Mouse (Mus musculus) liver, adult 2 months (tissue): ENCODE measurements around the gene Gm26661. TPM values are rescaled to one million over a fixed set of nuclear protein-coding genes. Genes with fewer than 3 reads are reported as not detected.
A peak's percentile ranks its signal among the peaks of the same experiment; 100 is the strongest.

Source experiments
- DNase-seq: peaks from one replicate; pipeline ENCODE4 v3.0.0-alpha.2; 2011; ENCODE audit warnings: low read depth, low spot score; ENCODE audit errors: extremely low read depth
- H3K27ac ChIP-seq: fragments of 200-500 bp; replicated peaks from 2 replicates; pipeline ENCODE4 v1.5.1; 2012; ENCODE audit warnings: low read depth, mild to moderate bottlenecking, control low read depth, inconsistent platforms, low read length; ENCODE audit not compliant: insufficient read depth
- H3K27me3 ChIP-seq: fragments of 200-500 bp; 2 replicates; pipeline ENCODE4 v1.6.1; 2012; ENCODE audit warnings: mild to moderate bottlenecking, moderate library complexity, low read length, inconsistent platforms; ENCODE audit not compliant: control insufficient read depth, insufficient read depth
- H3K36me3 ChIP-seq: fragments of 200-500 bp; 2 replicates; pipeline ENCODE4 v1.6.1; 2012; ENCODE audit warnings: low read length, inconsistent platforms; ENCODE audit not compliant: control insufficient read depth, insufficient read depth
- H3K4me1 ChIP-seq: fragments of 200-500 bp; 2 replicates; pipeline ENCODE4 v1.6.1; 2011; ENCODE audit warnings: low read length; ENCODE audit not compliant: control insufficient read depth, insufficient read depth
- H3K4me3 ChIP-seq: fragments of 200-500 bp; 2 replicates; pipeline ENCODE4 v1.5.1; 2011; ENCODE audit warnings: low read depth, mild to moderate bottlenecking, control low read depth, low read length, moderate library complexity; ENCODE audit not compliant: insufficient read depth
- H3K79me2 ChIP-seq: fragments of 200-500 bp; 2 replicates; pipeline ENCODE4 v1.6.1; 2012; ENCODE audit warnings: inconsistent platforms, mild to moderate bottlenecking, low read length, moderate library complexity; ENCODE audit not compliant: control insufficient read depth, insufficient read depth
- H3K9ac ChIP-seq: fragments of 200-500 bp; 2 replicates; pipeline ENCODE4 v1.6.1; 2012; ENCODE audit warnings: low read depth, mild to moderate bottlenecking, control low read depth, inconsistent platforms, low read length
- CTCF ChIP-seq: fragments of 200-500 bp; IDR thresholded peaks from 2 replicates; pipeline ENCODE4 v1.5.1; 2011; ENCODE audit warnings: low read depth, low read length, control low read depth
- POLR2A ChIP-seq: fragments of 200-500 bp; IDR thresholded peaks from 2 replicates; pipeline ENCODE4 v1.6.1; 2011; ENCODE audit warnings: low read length, control low read depth; ENCODE audit not compliant: insufficient read depth; ENCODE audit errors: extremely low read depth
- WGBS: fragments of 180-500 bp; shearing (Covaris S2); methylation state at CpG from one replicate; pipeline ENCODE4 v1.1.7; 2018; 5-methylcytosine and 5-hydroxymethylcytosine counted together
- polyA plus RNA-seq: library from polyadenylated mRNA; depleted of rRNA; stranded (reverse); fragments of >200 nt; gene quantifications from 2 replicates; pipeline ENCODE4 v1.2.3, GENCODE M21; 2012
- total RNA-seq: library from RNA; depleted of rRNA; stranded (reverse); fragments of >200 nt; gene quantifications from 2 replicates; pipeline ENCODE4 v1.2.3, GENCODE M21; 2014

The Gm26661 gene
- total and polyA plus RNA-seq, 2 experiments: not detected

DNA sequence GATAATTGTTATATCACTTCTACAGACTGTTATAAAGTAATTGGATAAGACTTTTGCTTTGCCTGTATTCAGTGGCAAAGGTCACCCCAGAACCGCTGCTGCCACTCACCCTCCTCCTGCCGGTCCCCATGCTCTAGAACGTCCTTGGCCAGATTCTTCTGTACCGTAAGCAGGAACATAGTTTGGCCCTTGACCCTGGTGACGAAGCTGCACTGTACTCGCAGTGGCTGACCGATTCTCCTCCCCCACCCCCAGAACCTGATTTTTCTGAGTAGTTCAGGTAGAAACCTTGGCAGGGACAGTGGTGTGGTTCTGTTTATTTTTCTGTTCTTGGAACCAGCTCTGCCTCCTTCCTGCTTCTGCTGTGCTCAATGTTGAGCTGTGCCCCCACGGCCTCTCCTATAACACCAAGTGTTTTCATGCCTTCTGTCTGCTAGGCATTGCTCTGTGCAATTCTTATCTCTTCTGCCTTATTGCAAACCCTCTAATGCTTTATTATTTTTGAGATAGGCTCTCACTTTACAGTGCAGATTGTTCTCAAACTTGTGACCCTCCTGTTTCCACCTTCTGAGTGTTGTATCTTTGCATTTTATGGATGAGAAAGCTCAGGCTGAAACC, 33.4 kb downstream of the Gm26661 start:
- Histone ChIP-seq H3K4me1 (peaks cover 57% of the 10 kb centered on the region), H3K79me2 (peaks cover 32% of the 10 kb centered on the region; the same call in 1 of the 2 replicates), H3K9ac (peak overlapping the region; percentile 59), H3K4me3 (no peak overlapping the region), H3K27ac (peak overlapping the region; percentile 86), H3K27me3 (no peaks in the 10 kb centered on the region), H3K36me3 (no peaks in the 10 kb centered on the region)
- DNase-seq: peak; percentile 99
- WGBS: 11% methylated on average over 8 of the region's 8 CpGs
- no peak for TF ChIP-seq POLR2A
- no peak for TF ChIP-seq CTCF

DNA sequence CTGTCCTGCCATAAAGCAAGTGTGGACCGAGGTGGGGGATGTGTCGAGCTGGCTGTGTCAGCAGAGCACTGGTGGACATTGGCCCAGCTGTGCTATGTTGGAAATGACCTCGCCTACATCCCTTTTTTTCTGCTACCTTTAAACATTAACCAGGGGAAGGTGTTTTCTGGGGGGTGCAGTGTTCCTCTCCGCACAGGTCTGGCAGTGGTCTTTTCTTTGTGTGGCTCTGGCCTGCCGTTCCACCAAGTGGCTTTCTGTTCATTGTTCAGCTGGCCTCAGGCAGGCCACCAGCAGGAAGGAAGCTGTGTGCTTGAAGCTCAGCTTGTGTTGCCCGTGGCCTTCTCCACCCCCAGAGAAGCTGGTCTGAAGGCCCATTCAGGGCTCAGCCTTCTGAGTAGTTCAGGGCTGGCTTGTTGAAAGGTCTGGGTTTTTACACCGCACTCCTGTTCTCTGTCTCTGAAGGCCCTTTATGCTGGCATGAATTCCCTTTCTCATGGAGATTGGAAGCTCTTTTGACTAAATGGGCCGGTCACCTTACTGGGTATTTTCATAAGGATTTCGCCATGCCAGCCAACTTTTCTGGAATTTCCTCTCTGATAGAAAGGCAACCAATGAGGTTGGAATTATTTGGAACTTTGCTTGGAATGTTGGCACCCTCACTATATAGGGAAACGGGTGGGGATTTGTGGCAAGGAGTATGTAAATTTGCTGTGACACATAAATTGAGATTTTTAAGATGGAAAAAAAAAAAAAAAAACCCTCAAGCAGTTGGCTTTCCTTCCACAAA, 35.0 kb downstream of the Gm26661 start:
- TF ChIP-seq CTCF: no peak
- no peak for TF ChIP-seq POLR2A
- H3K27ac ChIP-seq: peak overlapping the region; percentile 86
- no peak overlapping the region for H3K4me3 ChIP-seq
- no peaks in the 10 kb centered on the region for H3K36me3 ChIP-seq
- DNase-seq: peak; percentile 93
- peak overlapping the region; percentile 75 for H3K9ac ChIP-seq
- no peaks in the 10 kb centered on the region for H3K27me3 ChIP-seq
- H3K79me2 ChIP-seq: peaks cover 47% of the 10 kb centered on the region
- 6% methylated on average over 10 of the region's 10 CpGs for WGBS
- peaks cover 52% of the 10 kb centered on the region for H3K4me1 ChIP-seq

DNA sequence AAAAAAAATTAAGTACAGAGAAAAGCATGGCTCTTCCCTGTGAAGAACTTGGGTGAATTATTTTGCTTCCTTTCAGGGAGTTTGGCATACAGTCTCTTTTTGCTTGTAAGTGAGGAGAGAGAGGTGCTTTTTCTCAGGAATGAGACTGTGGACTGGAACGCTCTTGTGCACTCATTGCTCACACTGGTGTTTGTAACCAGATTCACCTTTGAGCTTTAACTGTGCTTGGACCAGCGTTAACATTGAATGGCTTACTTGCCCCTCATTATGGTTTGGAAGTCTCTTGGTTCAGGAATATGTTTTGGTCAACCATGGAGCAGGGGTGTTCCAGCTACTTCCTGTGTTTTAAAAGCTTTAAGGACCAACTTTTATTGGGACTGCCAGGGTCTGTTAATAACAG, 37.8 kb downstream of the Gm26661 start:
- Histone ChIP-seq H3K27ac (peak overlapping the region; percentile 82), H3K4me1 (peaks cover 47% of the 10 kb centered on the region)
- 11% methylated on average over 2 of the region's 2 CpGs for WGBS

DNA sequence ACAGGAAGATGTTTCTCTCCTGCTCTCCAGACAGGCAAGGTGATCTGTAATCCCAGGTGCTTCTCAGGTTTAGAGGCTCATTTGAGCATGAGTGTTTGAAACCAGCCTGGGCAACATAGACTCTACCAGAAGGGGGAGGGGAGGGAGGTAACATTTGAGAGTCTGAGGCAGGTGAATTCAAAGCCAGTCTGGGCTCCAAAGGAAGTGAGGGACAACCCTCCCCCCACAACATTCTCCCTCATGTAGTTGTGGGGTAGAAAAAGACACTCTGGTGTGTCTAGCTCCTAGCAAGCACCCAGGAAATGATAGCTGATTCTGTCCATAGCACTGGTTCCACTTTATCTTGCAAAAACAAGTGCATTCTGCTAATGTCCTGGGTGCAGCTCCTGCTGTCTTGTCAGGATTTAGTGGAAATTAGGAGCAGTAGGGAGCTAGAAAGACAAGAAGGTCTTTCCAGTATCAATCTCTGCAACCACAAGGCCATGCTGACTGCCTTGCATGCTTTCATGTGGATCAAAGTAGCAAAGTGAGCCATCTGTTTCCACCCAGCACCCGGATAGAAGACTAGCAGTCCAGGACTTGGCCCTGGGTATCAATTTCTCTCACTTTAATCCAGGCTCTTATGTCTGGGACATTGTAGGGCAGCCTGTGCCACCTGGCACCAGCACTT, 40.5 kb downstream of the Gm26661 start:
- DNase-seq: no peak
- Histone ChIP-seq H3K4me1 (peaks cover 42% of the 10 kb centered on the region), H3K9ac (no peak overlapping the region), H3K79me2 (peaks cover 65% of the 10 kb centered on the region), H3K27me3 (no peaks in the 10 kb centered on the region), H3K4me3 (no peak overlapping the region), H3K27ac (peak overlapping the region; percentile 23), H3K36me3 (no peaks in the 10 kb centered on the region)
- no peak for TF ChIP-seq POLR2A
- no peak for TF ChIP-seq CTCF
- WGBS: 10% methylated on average over 1 of the region's 1 CpGs

More for the DNA sequence above, 37.8 kb downstream of the Gm26661 start:
- Histone ChIP-seq H3K9ac (no peak overlapping the region), H3K4me3 (no peak overlapping the region), H3K36me3 (no peaks in the 10 kb centered on the region), H3K27me3 (no peaks in the 10 kb centered on the region), H3K79me2 (peaks cover 58% of the 10 kb centered on the region)
- DNase-seq: peak; percentile 85
- TF ChIP-seq CTCF (no peak), POLR2A (no peak)

DNA sequence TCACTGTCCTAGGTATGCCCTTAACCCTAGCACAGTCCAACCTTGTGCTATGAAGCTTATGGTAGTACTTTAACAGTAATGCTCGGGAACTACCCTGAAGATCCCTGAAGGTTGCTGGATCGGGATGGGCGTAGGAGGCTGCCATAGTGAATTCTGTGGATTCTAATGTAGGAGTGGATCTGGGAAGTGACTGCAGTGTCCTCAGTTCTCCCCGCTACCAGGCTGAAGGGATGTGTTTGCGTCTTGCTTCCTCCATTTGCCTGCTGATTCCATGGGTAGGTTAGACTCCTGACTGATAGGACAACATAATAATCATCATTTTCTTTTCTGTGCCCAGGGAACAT, 41.0 kb downstream of the Gm26661 start:
- Histone ChIP-seq H3K79me2 (peaks cover 62% of the 10 kb centered on the region), H3K4me3 (no peak overlapping the region), H3K27me3 (no peaks in the 10 kb centered on the region), H3K27ac (no peak overlapping the region; the same call in 1 of the 2 replicates), H3K9ac (no peak overlapping the region), H3K36me3 (no peaks in the 10 kb centered on the region), H3K4me1 (peaks cover 40% of the 10 kb centered on the region)
- TF ChIP-seq POLR2A (no peak), CTCF (no peak)
- no peak for DNase-seq
- 95% methylated on average over 5 of the region's 5 CpGs for WGBS
